Mouse (Mus musculus) kidney, postnatal 4 days (tissue): ENCODE data around the gene Nabp2.

Experiments
- DNase-seq, 2 experiments: peaks; one replicate each; pipeline ENCODE4 v3.0.0; 2021; ENCODE audit warnings: mixed read lengths in 2 of 2

Gene Nabp2

GRCm38 (mm10) chr10:128382482-128382881 lies 28.8 kb downstream of the Nabp2 start:
- no peak for DNase-seq

- peak; percentile 51 to 59 for DNase-seq
Measured at GRCm38 (mm10) chr10:128380565-128380964, 30.7 kb downstream of the Nabp2 start.

- DNase-seq = no peak
Measured at GRCm38 (mm10) chr10:128379260-128379659, 32.0 kb downstream of the Nabp2 start.

- no peak for DNase-seq
Measured at GRCm38 (mm10) chr10:128378462-128378861, 32.8 kb downstream of the Nabp2 start.

GRCm38 (mm10) chr10:128377940-128378448 lies 33.3 kb downstream of the Nabp2 start:
- no peak for DNase-seq

- peak; percentile 68 to 76 for DNase-seq
Measured at GRCm38 (mm10) chr10:128377222-128377939, 33.9 kb downstream of the Nabp2 start.

- DNase-seq = peak; percentile 89 to 94
Measured at GRCm38 (mm10) chr10:128376455-128377211, 34.7 kb downstream of the Nabp2 start, which contains the start of gene Ankrd52. Gene Ankrd52 (plus strand): TSS chr10:128377115.

GRCm38 (mm10) chr10:128376099-128376454 lies 35.2 kb downstream of the Nabp2 start:
- DNase-seq = no peak

GRCm38 (mm10) chr10:128374393-128374792 lies 36.9 kb downstream of the Nabp2 start:
- DNase-seq = no peak

GRCm38 (mm10) chr10:128372989-128373748 lies 38.1 kb downstream of the Nabp2 start:
- no peak for DNase-seq

GRCm38 (mm10) chr10:128372142-128372541 lies 39.1 kb downstream of the Nabp2 start:
- DNase-seq = no peak

- no peak for DNase-seq
Measured at GRCm38 (mm10) chr10:128370601-128371000, 40.7 kb downstream of the Nabp2 start.

GRCm38 (mm10) chr10:128370021-128370420 lies 41.3 kb downstream of the Nabp2 start:
- no peak for DNase-seq

- DNase-seq = no peak
Measured at GRCm38 (mm10) chr10:128369599-128369998, 41.7 kb downstream of the Nabp2 start.

- DNase-seq = no peak
Measured at GRCm38 (mm10) chr10:128369218-128369543, 42.1 kb downstream of the Nabp2 start.

GRCm38 (mm10) chr10:128368402-128369217 lies 42.7 kb downstream of the Nabp2 start, which contains the start of gene Coq10a:
Gene Coq10a (minus strand): TSS chr10:128368997.
- DNase-seq = peak; percentile 91 to 94

GRCm38 (mm10) chr10:128367899-128368401 lies 43.3 kb downstream of the Nabp2 start:
- DNase-seq = no peak

- DNase-seq = peak; percentile 20 to 44
Measured at GRCm38 (mm10) chr10:128362568-128362967, 48.7 kb downstream of the Nabp2 start.

GRCm38 (mm10) chr10:128361836-128362235 lies 49.5 kb downstream of the Nabp2 start:
- no peak for DNase-seq

GRCm38 (mm10) chr10:128359226-128359625 lies 52.1 kb downstream of the Nabp2 start:
- DNase-seq = no peak

- peak; percentile 61 to 74 for DNase-seq
Measured at GRCm38 (mm10) chr10:128358796-128359195, 52.5 kb downstream of the Nabp2 start.
